Mouse (Mus musculus) limb, embryonic 15.5 days (tissue): ENCODE measurements around the gene Dpy19l1. TPM values are rescaled to one million over a fixed set of nuclear protein-coding genes. Genes with fewer than 3 reads are reported as not detected.

ENCODE experiments used
- ATAC-seq: fragments of 200-750 bp; cut with Nextera tagmentation; 2 replicates; pipeline ENCODE4 v1.8.0; 2017; ENCODE audit warnings: low read depth, moderate TSS enrichment; ENCODE audit not compliant: insufficient number of reproducible peaks, low FRiP score, low TSS enrichment
- H3K27ac ChIP-seq: fragments of 300-500 bp; sonication (generic); 2 replicates; pipeline ENCODE4 v1.5.1; 2015; ENCODE audit warnings: moderate library complexity, mild to moderate bottlenecking, inconsistent platforms
- H3K27me3 ChIP-seq: fragments of 300-500 bp; sonication (generic); 2 replicates; pipeline ENCODE4 v1.6.1; 2015; ENCODE audit warnings: inconsistent platforms
- H3K36me3 ChIP-seq: fragments of 300-500 bp; sonication (generic); 2 replicates; pipeline ENCODE4 v1.6.1; 2015; ENCODE audit warnings: inconsistent platforms
- H3K4me1 ChIP-seq: fragments of 300-500 bp; sonication (generic); 2 replicates; pipeline ENCODE4 v1.6.1; 2015; ENCODE audit warnings: inconsistent platforms
- H3K4me2 ChIP-seq: fragments of 300-500 bp; sonication (generic); 2 replicates; pipeline ENCODE4 v1.6.1; 2015; ENCODE audit warnings: mild to moderate bottlenecking, inconsistent platforms
- H3K4me3 ChIP-seq: fragments of 300-500 bp; sonication (generic); 2 replicates; pipeline ENCODE4 v1.5.1; 2015; ENCODE audit warnings: mild to moderate bottlenecking, inconsistent platforms
- H3K9ac ChIP-seq: fragments of 300-500 bp; sonication (generic); 2 replicates; pipeline ENCODE4 v1.6.1; 2015; ENCODE audit warnings: inconsistent platforms
- H3K9me3 ChIP-seq: fragments of 300-500 bp; sonication (generic); 2 replicates; pipeline ENCODE4 v1.6.1; 2016; ENCODE audit warnings: inconsistent platforms
- WGBS: fragments of 180-500 bp; shearing (Covaris S2); methylation state at CpG from one replicate; pipeline ENCODE4 v1.1.7; 2015; 5-methylcytosine and 5-hydroxymethylcytosine counted together
- polyA plus RNA-seq: library from polyadenylated mRNA; unstranded; fragments of >200 nt; fragmentation: Nextera tagmentation; extraction: Ambion mirVana; gene quantifications from 2 replicates; pipeline ENCODE4 v1.2.1, GENCODE M21; 2015

The Dpy19l1 gene
- polyA plus RNA-seq, 1 experiment from 2014 or later: 12.0 TPM

DNA sequence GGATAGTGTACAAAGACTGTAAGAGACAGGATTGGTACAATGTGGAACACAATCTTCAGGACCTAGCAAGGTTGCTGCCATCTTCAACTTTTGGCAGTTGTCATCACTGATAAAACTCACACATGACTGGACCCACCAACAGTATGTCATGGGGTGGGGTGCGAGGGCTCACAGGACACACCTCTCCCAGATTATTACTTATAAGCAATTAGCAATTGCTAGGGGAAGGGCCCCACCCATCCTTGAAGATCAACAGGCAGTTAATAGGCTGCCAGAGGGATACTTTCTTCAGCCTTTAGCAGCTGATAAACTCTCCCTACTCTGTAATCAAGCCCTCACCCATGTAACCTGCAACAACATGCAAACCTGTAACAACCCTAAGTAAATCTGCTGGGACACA, 92.5 kb downstream of the Dpy19l1 start:
- ATAC-seq: no peak
- Histone ChIP-seq H3K4me3 (no peak overlapping the region), H3K27me3 (no peaks in the 10 kb centered on the region), H3K36me3 (peaks cover 9% of the 10 kb centered on the region; the same call in 1 of the 2 replicates), H3K4me2 (no peak overlapping the region), H3K4me1 (no peaks in the 10 kb centered on the region), H3K9me3 (no peaks in the 10 kb centered on the region), H3K27ac (no peak overlapping the region), H3K9ac (no peak overlapping the region)
- WGBS: 87% methylated on average over 1 of the region's 1 CpGs

DNA sequence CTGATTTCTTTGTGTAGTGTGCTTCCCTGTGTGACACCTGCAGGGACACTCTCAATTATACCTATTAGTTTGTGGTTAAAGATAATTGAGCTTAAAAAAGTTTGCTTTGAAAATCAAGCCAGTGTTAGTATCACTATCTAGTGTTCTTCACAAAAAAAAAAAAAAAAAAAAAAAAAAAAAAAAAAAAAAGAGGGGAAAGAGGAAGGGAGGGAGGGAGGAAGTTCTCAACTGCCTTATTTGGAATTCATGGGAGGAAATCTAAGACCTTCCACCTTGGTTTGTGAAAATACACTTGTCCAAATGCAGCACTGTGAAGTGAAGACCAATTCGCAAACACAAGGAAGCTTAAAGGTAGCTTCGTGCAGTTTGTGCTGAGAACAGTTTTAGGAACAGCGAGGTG, 94.9 kb downstream of the Dpy19l1 start:
- no peak for ATAC-seq
- Histone ChIP-seq H3K27me3 (no peaks in the 10 kb centered on the region), H3K4me2 (no peak overlapping the region), H3K27ac (no peak overlapping the region), H3K36me3 (0 out of 2 replicates have a peak, but pooled peaks cover 2% of the 10 kb centered on the region), H3K4me3 (no peak overlapping the region), H3K4me1 (no peaks in the 10 kb centered on the region), H3K9me3 (no peaks in the 10 kb centered on the region), H3K9ac (no peak overlapping the region)
- 76% methylated on average over 3 of the region's 3 CpGs for WGBS

DNA sequence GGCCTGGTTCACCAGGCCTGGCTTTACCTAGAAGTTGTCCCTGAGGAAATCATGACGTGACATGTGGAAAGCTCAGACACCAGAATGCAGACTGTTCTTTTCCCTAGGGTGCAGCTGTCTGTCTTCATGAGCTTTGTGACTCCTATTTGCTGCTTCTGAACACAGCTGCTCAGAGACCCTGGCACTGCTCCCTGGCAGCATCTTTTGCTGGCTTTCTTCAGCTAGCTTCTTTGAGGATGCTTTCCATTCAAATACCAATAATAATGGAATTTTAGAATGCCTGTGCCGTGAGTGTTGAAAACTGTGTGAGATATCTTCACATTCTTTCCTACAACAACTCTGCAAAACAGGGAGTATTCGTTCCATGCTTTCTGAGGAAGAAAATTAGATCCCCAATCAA, 108.8 kb downstream of the Dpy19l1 start:
- no peak for ATAC-seq

DNA sequence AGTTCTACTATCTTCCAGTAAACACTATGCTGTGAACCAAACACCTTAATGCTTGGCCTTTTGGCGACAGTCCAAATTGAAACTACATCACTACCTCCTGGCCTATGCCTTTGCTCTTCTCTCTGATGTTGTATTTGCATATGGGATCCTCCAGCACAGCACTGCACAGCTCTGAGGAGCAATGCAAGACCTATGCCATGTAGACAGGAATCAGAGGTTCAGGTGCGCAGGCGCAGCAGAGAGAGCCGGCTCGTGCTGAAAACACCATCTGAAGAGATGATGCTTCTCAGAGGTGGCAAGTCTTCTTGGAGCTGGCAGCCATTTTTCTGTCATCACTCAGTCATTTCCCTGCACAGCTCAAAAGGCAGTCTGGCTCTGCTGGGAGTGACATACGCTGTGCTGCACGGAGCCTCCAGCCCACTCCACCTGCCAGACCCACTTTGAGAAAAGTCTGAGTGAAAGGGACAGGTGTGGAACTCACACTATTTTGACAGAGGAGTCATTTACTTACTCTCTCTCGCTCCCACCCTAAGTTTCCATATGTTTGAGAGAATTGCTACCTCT, 112.1 kb downstream of the Dpy19l1 start:
- no peak for ATAC-seq
- WGBS: 82% methylated on average over 8 of the region's 8 CpGs
- H3K27ac ChIP-seq: no peak overlapping the region
- no peaks in the 10 kb centered on the region for H3K4me1 ChIP-seq
- no peak overlapping the region for H3K9ac ChIP-seq
- H3K9me3 ChIP-seq: no peaks in the 10 kb centered on the region
- H3K27me3 ChIP-seq: no peaks in the 10 kb centered on the region
- H3K36me3 ChIP-seq: no peaks in the 10 kb centered on the region
- H3K4me3 ChIP-seq: no peak overlapping the region
- H3K4me2 ChIP-seq: no peak overlapping the region

More for the DNA sequence above, 108.8 kb downstream of the Dpy19l1 start:
- no peak overlapping the region for H3K4me2 ChIP-seq
- no peak overlapping the region for H3K9ac ChIP-seq
- no peak overlapping the region for H3K27ac ChIP-seq
- no peaks in the 10 kb centered on the region for H3K9me3 ChIP-seq
- WGBS: 59% methylated on average over 3 of the region's 3 CpGs
- H3K36me3 ChIP-seq: no peaks in the 10 kb centered on the region
- H3K27me3 ChIP-seq: no peaks in the 10 kb centered on the region
- no peak overlapping the region for H3K4me3 ChIP-seq
- no peaks in the 10 kb centered on the region for H3K4me1 ChIP-seq

DNA sequence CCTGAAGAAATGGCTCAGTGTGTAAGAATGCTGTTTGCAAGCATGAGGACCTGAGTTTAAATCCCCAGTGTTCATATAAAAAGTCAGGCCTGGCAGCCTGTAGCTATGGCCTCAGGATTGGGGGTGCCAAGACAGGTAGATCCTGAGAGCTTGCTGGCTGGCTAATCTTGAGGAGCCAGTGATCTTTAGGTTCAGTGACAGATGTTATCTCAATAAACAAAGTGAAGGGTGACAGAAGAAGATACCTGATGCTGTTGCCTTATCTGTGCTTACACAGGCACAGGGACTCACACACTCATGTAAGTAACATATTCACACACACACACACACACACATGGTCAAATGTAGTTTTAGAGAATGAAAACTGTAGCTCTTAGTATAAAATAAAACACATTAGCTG, 115.7 kb downstream of the Dpy19l1 start:
- Histone ChIP-seq H3K36me3 (no peaks in the 10 kb centered on the region), H3K9me3 (no peaks in the 10 kb centered on the region), H3K27ac (no peak overlapping the region), H3K4me3 (no peak overlapping the region), H3K27me3 (no peaks in the 10 kb centered on the region), H3K4me1 (no peaks in the 10 kb centered on the region), H3K4me2 (no peak overlapping the region), H3K9ac (no peak overlapping the region)
- ATAC-seq: no peak

DNA sequence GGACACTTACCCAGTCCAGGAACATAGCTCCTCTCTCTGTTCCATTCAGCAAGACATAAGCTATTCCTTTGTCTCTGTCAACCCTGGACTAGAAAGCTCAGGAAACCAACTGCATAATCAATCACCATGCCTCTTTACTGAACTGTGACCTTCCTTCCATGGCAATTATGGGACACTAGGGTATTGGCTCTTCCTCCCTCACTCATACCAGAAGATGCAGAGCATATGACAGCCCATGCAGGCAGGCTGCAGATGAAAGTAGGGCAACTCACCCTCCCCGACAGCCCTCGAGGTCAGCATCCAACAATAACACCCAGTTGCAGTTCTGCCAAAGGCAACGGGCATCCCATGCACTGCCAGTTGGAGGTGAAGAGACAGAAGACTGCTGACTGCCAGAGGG, 123.6 kb downstream of the Dpy19l1 start:
- no peaks in the 10 kb centered on the region for H3K4me1 ChIP-seq
- H3K9me3 ChIP-seq: no peaks in the 10 kb centered on the region
- no peak overlapping the region for H3K4me3 ChIP-seq
- ATAC-seq: no peak
- no peak overlapping the region for H3K9ac ChIP-seq
- no peaks in the 10 kb centered on the region for H3K36me3 ChIP-seq
- no peak overlapping the region for H3K27ac ChIP-seq
- H3K4me2 ChIP-seq: no peak overlapping the region
- H3K27me3 ChIP-seq: no peaks in the 10 kb centered on the region
- WGBS: 70% methylated on average over 3 of the region's 3 CpGs

DNA sequence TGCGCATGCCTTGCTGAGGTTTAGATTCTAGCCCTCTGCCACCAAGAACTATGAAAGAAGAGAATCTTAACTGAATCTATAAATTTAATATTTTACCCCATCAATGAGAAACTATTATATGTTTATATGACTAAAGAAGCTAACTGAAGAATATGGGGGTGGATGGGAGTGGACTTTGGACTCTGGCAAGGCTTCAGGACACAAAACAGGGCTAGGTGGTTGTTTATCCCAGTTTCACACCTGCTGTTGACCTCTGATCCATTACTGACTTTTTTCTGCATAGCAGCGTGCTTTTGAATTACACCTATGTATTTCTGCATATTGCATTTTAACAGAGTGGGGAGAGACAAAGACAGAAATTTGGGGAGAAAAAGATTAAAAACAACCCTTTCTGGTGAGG, 124.1 kb downstream of the Dpy19l1 start:
- H3K4me1 ChIP-seq: no peaks in the 10 kb centered on the region
- WGBS: 81% methylated on average over 2 of the region's 2 CpGs
- no peak overlapping the region for H3K27ac ChIP-seq
- no peak overlapping the region for H3K9ac ChIP-seq
- H3K36me3 ChIP-seq: no peaks in the 10 kb centered on the region
- no peak overlapping the region for H3K4me2 ChIP-seq
- no peak overlapping the region for H3K4me3 ChIP-seq
- no peaks in the 10 kb centered on the region for H3K27me3 ChIP-seq
- H3K9me3 ChIP-seq: no peaks in the 10 kb centered on the region
- no peak for ATAC-seq

Other genes starting within 250 kb of the Dpy19l1 start
- gene Cypt4, start 122.1 kb upstream of the Dpy19l1 start, polyA plus RNA-seq: not detected in 2 replicates
- gene Dpy19l2, start 193.2 kb upstream of the Dpy19l1 start, polyA plus RNA-seq: 0.07 and 0.09 TPM in 2 replicates